Mouse (Mus musculus) limb, embryonic 14.5 days (tissue): ENCODE measurements at regions not wholly inside any gene's neighbourhood (a gene's known extent, or its start where the extent isn't known, plus 50 kb on each side); places are given as distances from the start of the nearest gene placed in this dataset.

Experiments used
- ATAC-seq: fragments of 200-750 bp; cut with Nextera tagmentation; 2 replicates; pipeline ENCODE4 v1.8.0; 2017; ENCODE audit warnings: low read depth, moderate number of reproducible peaks, moderate TSS enrichment; ENCODE audit not compliant: low FRiP score
- DNase-seq: peaks from one replicate; pipeline ENCODE4 v3.0.0-alpha.2; 2015; ENCODE audit warnings: low spot score
- H3K27ac ChIP-seq: fragments of 300-500 bp; sonication (generic); replicated peaks from 2 replicates; pipeline ENCODE4 v1.5.1; 2014; ENCODE audit warnings: low read depth, mild to moderate bottlenecking, low read length, moderate library complexity, mixed read lengths
- H3K27me3 ChIP-seq: fragments of 300-500 bp; sonication (generic); 2 replicates; pipeline ENCODE4 v1.6.1; 2014; ENCODE audit warnings: low read length, mixed read lengths; ENCODE audit not compliant: control insufficient read depth, insufficient read depth
- H3K36me3 ChIP-seq: fragments of 300-500 bp; sonication (generic); 2 replicates; pipeline ENCODE4 v1.6.1; 2014; ENCODE audit warnings: mild to moderate bottlenecking, low read length, moderate library complexity, mixed read lengths; ENCODE audit not compliant: control insufficient read depth, insufficient read depth
- H3K4me1 ChIP-seq: fragments of 300-500 bp; sonication (generic); 2 replicates; pipeline ENCODE4 v1.6.1; 2014; ENCODE audit warnings: antibody characterized with exemption, low read length, mixed read lengths; ENCODE audit not compliant: control insufficient read depth, insufficient read depth
- H3K4me2 ChIP-seq: fragments of 300-500 bp; sonication (generic); replicated peaks from 2 replicates; pipeline ENCODE4 v1.6.1; 2014; ENCODE audit warnings: low read depth, mild to moderate bottlenecking, low read length, moderate library complexity; ENCODE audit not compliant: severe bottlenecking
- H3K4me3 ChIP-seq: fragments of 300-500 bp; sonication (generic); replicated peaks from 2 replicates; pipeline ENCODE4 v1.5.1; 2014; ENCODE audit warnings: low read length
- H3K9ac ChIP-seq: fragments of 300-500 bp; sonication (generic); 2 replicates; pipeline ENCODE4 v1.6.1; 2014; ENCODE audit warnings: mild to moderate bottlenecking, low read depth, low read length, moderate library complexity; ENCODE audit not compliant: severe bottlenecking
- H3K9me3 ChIP-seq: fragments of 300-500 bp; sonication (generic); 2 replicates; pipeline ENCODE4 v1.6.1; 2016; ENCODE audit warnings: low read length; ENCODE audit not compliant: control insufficient read depth
- POLR2A ChIP-seq: fragments of 200-500 bp; IDR thresholded peaks from 2 replicates; pipeline ENCODE4 v1.8.0; 2012; ENCODE audit warnings: inconsistent platforms, mild to moderate bottlenecking, moderate library complexity, borderline replicate concordance; ENCODE audit not compliant: insufficient read depth, insufficient read length; ENCODE audit errors: extremely low read depth
- WGBS: fragments of 180-500 bp; shearing (Covaris S2); extraction: QIAGEN DNeasy Blood & Tissue Kit; methylation state at CpG from one replicate; pipeline ENCODE4 v1.1.7; 2014; 5-methylcytosine and 5-hydroxymethylcytosine counted together

DNA sequence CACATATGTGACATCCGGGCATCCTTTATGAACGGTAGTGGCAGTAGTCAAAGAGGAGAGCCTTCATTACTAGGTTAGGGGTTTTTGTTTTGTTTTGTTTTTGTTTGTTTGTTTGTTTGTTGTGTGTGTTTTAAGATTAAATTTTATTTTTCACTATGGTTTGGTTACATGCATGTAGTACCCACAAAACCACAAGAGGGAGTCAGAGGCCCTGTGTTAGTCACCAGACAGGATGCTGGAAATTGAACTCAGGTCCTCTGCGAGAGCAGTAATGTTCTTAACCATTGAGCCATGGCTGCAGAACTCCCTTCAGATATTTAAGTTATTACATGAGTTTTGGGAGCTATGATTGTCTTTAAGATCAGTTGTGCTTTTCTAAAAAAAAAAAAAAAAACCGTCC is 109.3 kb upstream of the Tmco5 start:
- no peak overlapping the region for H3K9ac ChIP-seq
- no peaks in the 10 kb centered on the region for H3K36me3 ChIP-seq
- no peak overlapping the region for H3K4me3 ChIP-seq
- DNase-seq (no peak), ATAC-seq (no peak)
- H3K27me3 ChIP-seq = no peaks in the 10 kb centered on the region
- no peaks in the 10 kb centered on the region for H3K4me1 ChIP-seq
- WGBS = 77% methylated on average over 4 of the region's 4 CpGs
- no peak for TF ChIP-seq POLR2A
- H3K27ac ChIP-seq = no peak overlapping the region
- H3K4me2 ChIP-seq = no peak overlapping the region
- H3K9me3 ChIP-seq = no peaks in the 10 kb centered on the region

DNA sequence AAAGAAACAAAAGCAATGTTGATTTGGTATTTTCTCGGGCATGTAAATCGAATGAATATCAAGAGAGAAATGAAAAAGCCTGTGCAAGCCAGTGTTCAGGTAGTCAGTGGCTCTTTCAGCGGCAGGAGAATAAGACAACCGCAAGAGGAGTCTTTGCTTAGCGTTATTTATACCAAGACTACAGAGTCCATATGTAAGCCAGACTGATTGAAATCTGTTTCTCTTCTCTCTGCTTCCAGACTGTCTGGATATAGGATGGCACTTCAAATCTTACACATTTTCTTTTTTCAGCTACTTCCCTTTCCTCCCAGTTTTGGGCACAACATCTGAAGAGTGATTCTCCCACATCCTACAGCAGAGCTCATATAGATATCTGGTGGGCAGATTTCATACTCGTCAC is 105.9 kb upstream of the Tmco5 start:
- Histone ChIP-seq H3K4me1 (no peaks in the 10 kb centered on the region), H3K27ac (no peak overlapping the region), H3K4me3 (no peak overlapping the region), H3K36me3 (no peaks in the 10 kb centered on the region), H3K27me3 (no peaks in the 10 kb centered on the region), H3K9ac (no peak overlapping the region), H3K4me2 (no peak overlapping the region), H3K9me3 (no peaks in the 10 kb centered on the region)
- TF ChIP-seq POLR2A = no peak
- DNase-seq (no peak), ATAC-seq (no peak)
- 90% methylated on average over 6 of the region's 6 CpGs for WGBS

DNA sequence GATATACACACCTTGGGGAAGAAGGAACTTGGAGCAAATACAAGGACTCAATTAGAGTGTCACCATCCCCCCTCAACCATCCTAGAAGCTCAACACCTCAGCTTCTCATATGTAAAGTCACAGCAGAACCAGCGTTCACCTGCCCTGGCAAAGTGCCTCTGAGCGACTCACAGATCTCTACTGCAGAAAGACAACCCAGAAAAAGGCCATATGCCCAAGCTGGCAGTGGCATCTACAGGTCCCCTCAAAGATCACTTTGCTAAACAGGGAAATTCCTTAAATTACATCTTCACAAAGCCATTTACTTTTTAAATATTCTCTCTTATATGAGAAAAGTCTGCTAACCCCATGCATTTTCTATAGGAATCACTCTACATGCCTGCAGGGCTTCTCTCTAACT is 78.3 kb upstream of the Tmco5 start:
- Histone ChIP-seq H3K4me2 (no peak overlapping the region), H3K4me3 (no peak overlapping the region), H3K27ac (no peak overlapping the region), H3K36me3 (no peaks in the 10 kb centered on the region), H3K4me1 (no peaks in the 10 kb centered on the region), H3K9ac (no peak overlapping the region), H3K27me3 (peaks cover 3% of the 10 kb centered on the region; the same call in 1 of the 2 replicates), H3K9me3 (no peaks in the 10 kb centered on the region)
- no peak for ATAC-seq
- WGBS = 75% methylated on average over 2 of the region's 2 CpGs
- DNase-seq = no peak
- no peak for TF ChIP-seq POLR2A

DNA sequence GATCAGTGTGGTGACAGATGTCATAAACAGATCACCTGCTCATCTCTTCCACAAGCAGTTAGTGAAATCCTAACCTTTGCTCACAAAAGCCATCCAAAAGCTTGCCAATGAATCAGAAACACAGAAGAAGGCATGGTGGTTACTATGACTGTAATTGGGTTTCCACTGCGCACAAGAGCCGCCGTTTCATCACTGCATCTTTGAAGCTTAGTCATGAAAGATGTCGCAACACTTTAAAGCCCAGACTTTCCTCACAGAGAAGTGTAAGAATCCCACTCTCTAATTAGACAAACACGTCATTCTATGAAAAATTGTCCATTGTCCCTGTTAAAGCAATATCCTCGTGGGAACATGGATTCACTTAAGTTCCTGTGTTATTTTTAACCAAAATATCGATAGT is 76.9 kb upstream of the Tmco5 start:
- Histone ChIP-seq H3K4me2 (no peak overlapping the region), H3K27ac (no peak overlapping the region), H3K27me3 (peaks cover 3% of the 10 kb centered on the region; the same call in 1 of the 2 replicates), H3K9me3 (no peaks in the 10 kb centered on the region), H3K36me3 (no peaks in the 10 kb centered on the region), H3K4me1 (no peaks in the 10 kb centered on the region), H3K4me3 (no peak overlapping the region), H3K9ac (no peak overlapping the region)
- ATAC-seq (no peak), DNase-seq (no peak)
- WGBS = 85% methylated on average over 7 of the region's 7 CpGs
- no peak for TF ChIP-seq POLR2A

DNA sequence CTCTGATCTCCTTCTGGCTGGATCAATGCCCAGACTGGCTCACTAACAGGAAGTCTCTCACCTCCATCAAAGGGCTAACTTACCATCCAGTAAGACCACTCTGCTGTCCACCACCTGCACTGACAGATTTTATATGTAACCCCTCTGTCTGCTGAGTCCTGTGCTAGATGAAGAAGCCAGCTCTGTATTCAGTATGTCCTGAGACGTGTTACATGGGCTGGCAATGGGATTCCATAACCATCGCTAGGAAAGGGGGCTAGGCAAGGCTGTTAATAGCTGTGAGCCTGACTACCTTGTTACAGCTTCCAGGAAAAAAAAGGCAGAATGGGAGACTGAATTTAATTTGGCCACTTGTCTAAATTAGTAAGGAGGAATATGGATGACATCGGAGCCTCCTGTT is 71.3 kb upstream of the Tmco5 start:
- Histone ChIP-seq H3K27ac (no peak overlapping the region), H3K4me2 (no peak overlapping the region), H3K9me3 (no peaks in the 10 kb centered on the region), H3K27me3 (0 out of 2 replicates have a peak, but pooled peaks cover 3% of the 10 kb centered on the region), H3K9ac (no peak overlapping the region), H3K4me1 (no peaks in the 10 kb centered on the region), H3K36me3 (no peaks in the 10 kb centered on the region), H3K4me3 (no peak overlapping the region)
- no peak for TF ChIP-seq POLR2A
- WGBS = 55% methylated on average over 3 of the region's 3 CpGs
- DNase-seq (no peak), ATAC-seq (no peak)

DNA sequence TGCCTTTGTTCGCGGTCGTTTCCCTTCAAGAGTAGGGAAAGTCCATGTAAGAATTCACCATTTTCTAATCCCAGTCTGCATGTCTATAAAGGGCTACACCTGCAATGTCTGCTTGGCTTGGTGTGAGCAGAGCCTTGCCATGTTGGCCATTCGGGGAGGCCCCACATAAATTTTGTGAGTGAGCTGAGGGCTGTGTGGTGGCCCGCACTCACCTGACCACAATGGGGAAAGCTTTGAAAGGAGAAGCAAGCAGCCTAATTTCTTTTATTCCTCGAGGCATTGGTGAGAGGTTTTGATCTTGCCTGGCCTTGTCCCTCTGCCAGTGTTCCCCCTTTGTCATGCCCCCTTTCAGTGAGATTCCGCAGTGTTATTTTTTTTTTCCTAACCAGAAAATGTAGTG is 70.9 kb upstream of the Tmco5 start:
- WGBS = 46% methylated on average over 7 of the region's 7 CpGs
- Histone ChIP-seq H3K9me3 (no peaks in the 10 kb centered on the region), H3K9ac (no peak overlapping the region), H3K27ac (no peak overlapping the region), H3K36me3 (no peaks in the 10 kb centered on the region), H3K27me3 (0 out of 2 replicates have a peak, but pooled peaks cover 3% of the 10 kb centered on the region), H3K4me1 (0 out of 2 replicates have a peak, but pooled peaks cover 2% of the 10 kb centered on the region), H3K4me3 (no peak overlapping the region), H3K4me2 (no peak overlapping the region)
- TF ChIP-seq POLR2A = no peak
- DNase-seq = no peak
- no peak for ATAC-seq
